Mouse (Mus musculus): ENCODE results near the gene Srcap.
"Not testable (repeated sequence)": the region's sequence is repeated elsewhere in the genome, so short reads cannot be mapped to it uniquely, and the experiment has no call there.

Srcap gene

GRCm38 (mm10) chr7:127491846-127492245 lies 19.9 kb upstream of the Srcap start:
- DNase-seq, result no peak

DNA sequence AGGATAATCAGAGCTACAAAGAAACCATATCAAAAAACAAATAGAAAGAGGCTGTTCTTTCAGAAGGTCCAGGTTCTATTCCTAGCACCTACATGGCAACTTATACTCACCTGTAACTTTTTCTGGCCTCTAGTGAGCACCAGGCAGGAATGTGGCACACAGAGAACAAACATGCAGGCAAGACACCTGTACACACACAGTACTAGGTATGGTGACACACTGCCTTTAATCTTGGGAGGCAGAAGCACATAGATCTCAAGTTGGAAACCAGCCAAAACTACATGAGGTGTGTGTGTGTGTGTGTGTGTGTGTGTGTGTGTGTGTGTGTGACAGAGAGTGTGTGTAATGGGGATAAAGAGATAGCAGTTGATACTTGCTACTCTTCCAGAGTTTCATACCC lies 17.1 kb upstream of the Srcap start:
- no peak for DNase-seq

DNA sequence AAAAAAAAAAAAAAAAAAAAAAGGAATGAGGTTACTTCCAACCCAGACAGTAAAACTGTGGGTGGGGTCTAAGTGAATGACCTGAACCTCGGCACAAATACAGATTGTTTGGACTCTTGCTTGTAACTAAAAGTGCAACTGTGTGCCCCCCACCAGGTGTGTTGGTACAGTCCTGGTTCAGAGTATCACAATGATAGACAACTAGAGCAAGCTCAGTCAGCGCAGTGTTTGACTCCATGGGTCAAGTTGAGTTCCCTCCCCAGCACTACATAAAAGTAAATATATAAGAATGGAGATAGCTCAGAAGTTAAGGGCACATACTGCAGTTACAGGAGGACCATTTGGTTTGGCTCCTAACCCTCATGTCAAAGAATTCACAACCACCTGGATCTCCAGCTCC lies 14.4 kb upstream of the Srcap start:
- DNase-seq, result no peak

- DNase-seq, result no peak
These were observed 13.4 kb upstream of the Srcap start for GRCm38 (mm10) chr7:127498407-127498806.

DNA sequence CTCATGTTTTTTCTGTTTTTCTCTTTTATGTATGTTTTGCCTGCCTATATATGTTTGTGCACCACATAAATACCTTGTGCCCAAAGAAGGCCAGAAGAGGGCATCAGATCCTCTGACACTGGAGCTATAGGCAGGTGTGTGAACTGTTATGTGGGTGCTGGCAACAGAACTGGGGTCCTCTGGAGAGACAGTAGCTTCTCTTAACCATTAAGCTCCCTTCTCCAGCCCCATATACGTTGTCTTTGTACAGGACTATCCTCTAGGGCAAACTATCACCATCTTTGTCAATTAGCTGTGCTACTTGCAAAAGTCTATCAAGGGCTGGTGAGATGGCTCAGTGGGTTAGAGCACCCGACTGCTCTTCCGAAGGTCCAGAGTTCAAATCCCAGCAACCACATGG lies 3.5 kb upstream of the Srcap start:
- DNase-seq, result no peak

DNA sequence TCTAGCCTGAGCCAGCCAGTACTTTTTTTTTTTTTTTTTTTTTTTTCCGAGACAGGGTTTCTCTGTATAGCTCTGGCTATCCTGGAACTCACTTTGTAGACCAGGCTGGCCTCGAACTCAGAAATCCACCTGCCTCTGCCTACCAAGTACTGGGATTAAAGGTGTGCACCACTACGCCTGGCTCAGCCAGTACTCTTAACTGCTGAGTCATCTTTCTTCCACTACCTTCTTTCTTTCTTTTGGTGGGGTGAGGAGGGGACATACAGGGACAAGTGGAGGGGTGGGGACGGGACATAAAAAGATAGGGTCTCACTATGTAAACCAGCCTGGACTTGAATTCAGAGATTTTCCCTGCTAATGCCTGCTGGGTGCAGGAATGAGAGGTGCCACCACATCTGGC lies 2.0 kb upstream of the Srcap start:
- DNase-seq, result not testable (repeated sequence)

- DNase-seq, result no peak
These were observed 542 bp upstream of the Srcap start for GRCm38 (mm10) chr7:127511241-127511640.

- DNase-seq, result peak; percentile 89
These were observed 640 bp downstream of the Srcap start for GRCm38 (mm10) chr7:127512231-127513015.

GRCm38 (mm10) chr7:127513016-127513390 lies 1.2 kb downstream of the Srcap start:
- no peak for DNase-seq

GRCm38 (mm10) chr7:127513781-127514180 lies 2.0 kb downstream of the Srcap start:
- DNase-seq, result no peak

DNA sequence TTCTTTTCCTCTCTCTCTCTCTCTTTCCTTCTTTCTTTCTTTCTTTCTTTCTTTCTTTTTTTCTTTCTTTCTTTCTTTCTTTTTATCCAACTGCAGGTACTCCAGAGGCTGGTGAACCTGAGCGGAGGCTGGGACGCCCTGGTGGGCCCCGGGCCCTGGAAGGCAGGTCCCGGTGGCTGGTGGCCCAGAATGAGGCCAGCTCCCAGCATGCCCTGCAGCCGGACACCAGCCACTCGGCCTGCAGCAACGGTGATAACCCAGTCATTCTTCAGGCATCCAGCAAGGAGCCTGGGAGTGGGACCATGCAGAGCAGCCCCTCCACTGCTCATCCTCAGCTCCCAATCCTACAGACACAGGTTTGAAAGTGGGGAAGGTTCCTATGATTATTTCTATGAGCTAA lies 4.1 kb downstream of the Srcap start:
- DNase-seq, result no peak

GRCm38 (mm10) chr7:127516344-127516743 lies 4.6 kb downstream of the Srcap start:
- DNase-seq, result no peak

DNA sequence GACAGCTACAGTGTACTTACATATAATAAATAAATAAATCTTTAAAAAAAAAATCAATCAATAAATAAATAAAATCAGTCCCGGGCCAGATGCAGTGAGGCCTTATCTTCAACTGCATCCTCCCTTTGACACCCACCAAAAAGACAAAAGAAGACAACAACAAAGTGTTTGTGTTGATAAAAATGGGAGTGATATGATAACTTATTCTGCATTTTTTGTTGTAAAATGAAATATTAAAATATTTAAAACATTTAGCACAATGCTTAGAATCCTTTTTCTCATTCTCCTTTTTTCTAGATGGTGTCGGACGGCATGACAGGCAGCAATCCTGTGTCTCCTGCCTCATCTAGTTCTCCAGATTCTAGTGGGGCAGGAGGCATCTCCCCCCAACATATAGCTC lies 7.5 kb downstream of the Srcap start, which contains the start of gene Gm42715:
Gene Gm42715 (plus strand): TSS at position 301 of the 400 bp plus-strand sequence.
- no peak for DNase-seq

DNA sequence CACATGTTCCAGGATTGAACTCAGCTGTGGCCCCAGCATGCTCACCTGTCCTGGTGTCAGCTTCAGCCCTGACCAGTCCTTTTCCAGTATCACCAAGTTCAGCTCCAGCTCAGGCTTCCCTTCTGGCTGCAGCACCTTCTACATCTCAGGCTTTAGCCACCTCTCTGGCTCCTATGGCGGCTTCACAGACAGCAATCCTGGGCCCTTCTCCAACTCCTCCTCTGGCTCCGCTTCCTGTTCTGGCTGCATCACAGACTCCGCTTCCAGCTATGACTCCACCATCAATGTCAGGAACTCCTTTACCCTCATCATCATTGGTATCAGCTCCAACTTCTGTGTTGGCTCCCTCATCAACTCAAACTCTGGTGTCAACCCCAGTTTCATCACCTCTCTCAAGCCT lies 29.9 kb downstream of the Srcap start:
- no peak for DNase-seq

DNA sequence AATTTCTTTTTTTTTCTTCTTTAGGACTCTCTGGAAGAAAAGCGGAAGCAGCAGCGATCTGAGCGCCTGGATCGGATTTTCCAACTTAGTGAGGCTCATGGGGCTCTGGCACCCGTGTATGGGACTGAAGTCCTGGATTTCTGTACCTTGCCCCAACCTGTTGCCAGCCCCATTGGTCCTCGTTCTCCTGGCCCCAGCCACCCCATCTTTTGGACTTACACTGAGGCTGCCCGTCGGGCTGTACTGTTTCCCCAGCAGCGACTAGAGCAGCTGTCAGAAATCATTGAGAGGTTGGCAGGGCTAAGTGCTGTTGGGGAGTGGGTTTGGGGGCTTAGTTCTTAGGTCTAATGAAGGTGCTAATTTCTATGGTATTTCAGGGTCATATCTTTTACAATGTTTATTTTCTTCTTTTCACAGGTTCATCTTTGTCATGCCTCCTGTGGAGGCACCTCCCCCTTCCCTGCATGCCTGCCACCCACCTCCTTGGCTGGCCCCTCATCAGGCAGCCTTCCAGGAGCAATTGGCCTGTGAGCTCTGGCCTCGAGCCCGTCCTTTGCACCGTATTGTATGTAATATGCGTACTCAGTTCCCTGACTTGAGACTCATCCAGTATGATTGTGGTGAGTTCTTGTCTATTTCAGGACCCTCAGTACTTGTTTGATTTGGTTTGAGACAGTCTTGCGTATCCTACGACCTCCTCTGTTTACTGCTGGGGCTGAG lies 37.5 kb downstream of the Srcap start:
- no peak for DNase-seq

DNA sequence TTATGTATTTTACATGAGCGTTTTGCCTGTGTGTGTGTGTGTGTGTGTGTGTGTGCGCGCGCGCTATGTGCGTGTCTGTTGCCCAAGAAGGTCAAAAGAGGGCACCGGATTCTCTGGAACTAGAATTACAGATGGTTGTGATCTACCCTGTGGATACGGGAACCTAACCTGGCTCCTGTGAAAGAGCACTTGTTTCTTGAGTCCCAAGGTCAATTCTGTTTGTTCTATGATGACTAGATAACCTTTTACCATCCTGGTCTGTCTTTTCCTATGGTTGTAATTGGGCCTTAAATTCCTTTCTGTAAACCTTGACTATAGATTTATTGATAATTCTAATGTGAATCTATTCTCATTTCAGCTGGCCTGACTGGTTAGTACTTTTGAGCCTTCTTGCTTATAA lies 39.8 kb downstream of the Srcap start:
- DNase-seq, result no peak

DNA sequence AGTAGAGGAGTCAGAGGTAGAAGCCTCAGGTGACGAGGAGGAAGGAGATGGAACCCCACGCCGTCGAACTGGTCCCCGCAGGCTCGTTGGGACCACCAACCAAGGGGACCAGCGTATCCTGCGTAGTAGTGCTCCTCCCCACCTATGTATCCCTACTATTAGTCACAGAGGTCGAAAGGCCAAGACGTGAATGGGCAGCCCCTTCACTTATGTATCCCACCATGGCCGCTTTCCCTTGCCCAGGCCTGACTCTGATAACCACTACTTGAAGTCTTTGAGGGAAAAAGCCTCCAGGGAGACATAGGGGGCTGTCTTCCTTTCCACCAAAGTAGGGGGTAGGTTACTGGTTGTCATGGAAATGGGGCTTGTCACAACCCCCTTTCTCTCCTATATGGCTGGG lies 48.8 kb downstream of the Srcap start:
- DNase-seq, result no peak

DNA sequence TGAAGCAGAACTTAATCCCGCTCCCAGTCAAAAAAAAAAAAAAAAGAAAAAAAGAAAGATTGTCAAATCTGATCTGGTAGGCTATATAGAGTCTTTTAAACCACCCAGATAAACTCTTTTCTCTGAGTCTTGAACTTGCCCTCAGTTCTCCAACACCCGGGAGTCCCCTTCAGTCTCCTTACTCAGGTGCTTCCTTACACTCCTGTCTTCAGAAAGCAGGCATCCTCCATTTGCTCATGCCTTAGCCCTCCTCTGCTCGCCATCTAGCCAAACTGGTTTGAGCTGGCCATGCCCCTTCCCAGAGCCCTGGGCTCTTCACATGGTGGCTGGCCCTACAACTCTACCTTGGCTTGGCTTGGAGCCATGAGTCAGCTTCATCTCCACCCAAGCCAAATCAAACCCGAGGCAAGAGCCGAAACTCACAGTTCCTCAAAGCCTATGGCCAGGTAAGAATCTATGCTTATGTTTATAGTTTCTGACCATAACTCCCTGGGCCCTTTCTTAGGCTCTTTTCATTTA lies 49.6 kb downstream of the Srcap start, which contains the start of gene Tmem265:
Gene Tmem265 (plus strand): TSS at position 51 of the 519 bp plus-strand sequence.
- DNase-seq, result no peak

- no peak for DNase-seq
These were observed 52.8 kb downstream of the Srcap start for GRCm38 (mm10) chr7:127564381-127565150.

DNA sequence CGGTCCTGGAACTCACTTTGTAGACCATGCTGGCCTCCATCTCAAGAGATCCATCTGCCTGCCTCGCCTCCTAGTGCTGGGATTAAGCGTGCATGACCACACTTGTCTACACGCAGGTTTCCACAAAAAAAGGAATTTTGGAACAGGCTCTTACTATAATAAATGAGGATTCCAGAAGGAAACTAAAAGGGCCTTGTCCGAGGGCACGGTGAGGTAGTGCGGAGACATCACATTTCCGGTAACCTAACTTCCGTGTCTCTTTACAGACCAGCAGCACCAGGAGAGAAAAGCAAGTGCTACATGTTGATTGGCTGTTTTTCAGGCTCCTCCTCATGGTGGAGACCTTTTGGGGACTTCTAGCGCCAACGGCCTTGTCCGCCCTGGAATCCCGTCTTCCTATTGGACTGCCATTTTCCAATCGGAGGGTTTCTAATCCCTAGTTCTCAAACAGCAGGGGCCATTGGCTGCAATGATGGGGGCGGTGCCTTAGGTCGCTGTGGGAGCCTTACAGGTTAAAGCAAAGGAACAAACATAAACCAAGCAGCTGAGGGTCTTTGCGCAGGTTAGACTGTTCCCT lies 61.2 kb downstream of the Srcap start, which contains the start of gene Phkg2:
Gene Phkg2 (plus strand): TSS at position 446 of the 577 bp plus-strand sequence.
- DNase-seq, result peak; percentile 90

GRCm38 (mm10) chr7:127573503-127574008 lies 61.8 kb downstream of the Srcap start:
- no peak for DNase-seq

- no peak for DNase-seq
These were observed 62.3 kb downstream of the Srcap start for GRCm38 (mm10) chr7:127574115-127574514.

GRCm38 (mm10) chr7:127583260-127583659 lies 71.5 kb downstream of the Srcap start:
- no peak for DNase-seq

Data from right cerebral cortex, postnatal 25 days (tissue).